Mouse (Mus musculus): Measurements from ENCODE around the gene Hfe2. TPM values are rescaled to one million over a fixed set of nuclear protein-coding genes. Genes with fewer than 3 reads are reported as not detected.

Gene Hfe2
- polyA plus RNA-seq (2012; rRNA removed): 0.85 and 3.3 TPM in 2 replicates

DNA sequence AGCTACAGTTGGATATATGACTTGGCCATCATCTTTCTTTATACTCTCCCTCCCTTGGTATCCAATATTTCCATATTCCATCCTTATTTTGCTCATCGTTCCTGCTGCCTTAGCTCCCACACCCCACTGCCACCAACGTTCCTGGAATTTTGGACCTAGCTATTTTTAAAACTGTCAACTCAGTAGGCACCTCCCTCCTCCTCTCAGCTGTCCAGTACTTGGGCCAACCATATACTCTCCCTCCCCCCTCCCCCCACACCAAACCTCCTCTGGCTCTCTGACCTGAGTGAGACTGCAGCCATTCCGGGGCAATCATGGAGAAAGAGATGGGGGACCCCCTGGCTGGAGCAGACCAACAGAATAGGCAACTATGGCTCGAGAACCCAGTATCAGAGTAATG is at the start of gene Hfe2:
Hfe2 (plus strand) TSS at position 259 of the 400 bp plus-strand sequence.

DNA sequence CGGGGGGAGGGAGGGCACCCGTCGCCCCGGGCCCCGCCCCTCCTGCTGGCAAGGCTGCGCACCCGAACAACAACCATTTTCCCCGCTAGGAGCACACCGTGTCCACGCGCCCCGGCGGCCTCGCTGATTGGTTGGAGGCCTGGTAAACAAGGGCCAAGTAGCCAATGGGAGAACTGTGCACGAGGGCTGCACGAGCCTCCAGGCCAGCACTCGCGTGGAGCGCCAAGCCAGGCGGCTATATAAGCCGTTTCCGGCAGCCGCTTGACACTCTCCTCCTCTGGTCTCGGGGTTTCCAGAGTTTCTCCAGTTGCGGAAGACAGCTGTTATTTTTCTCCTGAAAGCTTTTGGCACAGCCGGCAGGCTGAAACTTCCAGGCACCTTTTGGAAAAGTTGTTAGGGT is 32.7 kb downstream of the Hfe2 start, which contains the start of gene Txnip:
Txnip (plus strand) TSS at position 264 of the 400 bp plus-strand sequence.

DNA sequence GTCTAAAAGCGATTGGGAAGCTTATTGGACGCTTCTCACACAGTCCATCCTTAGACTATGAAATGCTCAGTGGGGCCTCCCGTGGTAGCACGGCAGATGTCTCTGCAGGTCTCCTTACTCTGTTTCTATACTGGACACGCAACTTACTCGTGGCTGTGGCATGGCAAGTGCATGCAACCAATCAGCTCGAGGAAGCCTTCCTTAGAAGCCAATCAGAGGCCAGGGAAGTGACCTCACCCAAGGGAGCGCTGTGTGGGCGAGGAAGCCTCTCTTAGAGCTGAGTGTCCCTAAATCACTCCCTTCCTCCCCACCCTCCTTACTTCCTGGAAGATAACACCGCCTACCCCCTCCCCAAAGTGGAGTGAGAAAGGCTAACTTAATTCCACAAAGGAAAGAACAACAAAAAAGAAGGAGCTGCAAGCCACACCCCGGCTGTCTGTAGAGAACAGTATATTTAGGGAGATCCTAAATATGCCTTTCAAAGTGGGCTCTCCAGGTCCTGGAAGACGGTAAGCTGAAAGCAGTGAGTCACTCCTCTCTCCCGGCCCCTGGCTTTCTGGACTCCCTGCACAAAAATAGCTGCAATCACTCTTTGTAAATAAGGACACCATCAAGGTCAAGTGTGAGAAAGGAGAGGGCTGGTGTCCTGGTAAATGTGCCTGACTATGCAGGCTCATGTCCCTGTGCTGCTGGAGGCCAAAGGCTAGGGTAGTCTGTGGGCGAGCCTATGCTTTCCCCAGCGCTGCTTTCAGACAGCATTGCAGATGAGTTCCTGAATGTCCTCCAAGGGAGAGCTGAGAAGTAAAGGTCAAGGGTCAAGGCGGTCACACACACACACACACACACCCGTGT is 51.9 kb downstream of the Hfe2 start, which contains the start of gene Gm16253:
Gm16253 (plus strand) TSS at position 295 of the 852 bp plus-strand sequence.

Other genes with a start within 250 kb of the Hfe2 start
- gene Fcgr1, start 231.2 kb upstream of the Hfe2 start, polyA plus RNA-seq (2012; rRNA removed): 0.96 and 1.2 TPM in 2 replicates
- 0.07 TPM in 1 of 2 replicates, not detected in the other for gene BC107364, start 72.9 kb upstream of the Hfe2 start, polyA plus RNA-seq (2012; rRNA removed)
- gene Txnip, start 32.8 kb downstream of the Hfe2 start, polyA plus RNA-seq (2012; rRNA removed): 99.8 and 117 TPM in 2 replicates
- not detected in 2 replicates for gene Gm16253, start 51.8 kb downstream of the Hfe2 start, polyA plus RNA-seq (2012; rRNA removed)
- gene Polr3gl, start 69.0 kb downstream of the Hfe2 start, polyA plus RNA-seq (2012; rRNA removed): 39.1 and 39.6 TPM in 2 replicates
- gene Ankrd34a, start 71.5 kb downstream of the Hfe2 start, polyA plus RNA-seq (2012; rRNA removed): 16.7 and 17.9 TPM in 2 replicates
- 76.4 and 83.1 TPM in 2 replicates for gene Lix1l, start 76.0 kb downstream of the Hfe2 start, polyA plus RNA-seq (2012; rRNA removed)
- gene Rbm8a, start 104.8 kb downstream of the Hfe2 start, polyA plus RNA-seq (2012; rRNA removed): 46.9 and 50.6 TPM in 2 replicates
- 60.0 and 60.8 TPM in 2 replicates for gene Pex11b, start 110.2 kb downstream of the Hfe2 start, polyA plus RNA-seq (2012; rRNA removed)
- gene Gm42957, start 110.3 kb downstream of the Hfe2 start, polyA plus RNA-seq (2012; rRNA removed): 0.25 and 0.31 TPM in 2 replicates
- 4.6 and 6.8 TPM in 2 replicates for gene Itga10, start 120.4 kb downstream of the Hfe2 start, polyA plus RNA-seq (2012; rRNA removed)
- 6.0 and 6.9 TPM in 2 replicates for gene Ankrd35, start 145.0 kb downstream of the Hfe2 start, polyA plus RNA-seq (2012; rRNA removed)
- 28.0 and 28.3 TPM in 2 replicates for gene Pias3, start 171.2 kb downstream of the Hfe2 start, polyA plus RNA-seq (2012; rRNA removed)
- gene Nudt17, start 183.4 kb downstream of the Hfe2 start, polyA plus RNA-seq (2012; rRNA removed): 8.0 and 9.7 TPM in 2 replicates
- 36.6 and 37.6 TPM in 2 replicates for gene Polr3c, start 202.5 kb downstream of the Hfe2 start, polyA plus RNA-seq (2012; rRNA removed)
- gene Rnf115, start 202.5 kb downstream of the Hfe2 start, polyA plus RNA-seq (2012; rRNA removed): 43.3 and 47.7 TPM in 2 replicates

All from central nervous system, embryonic 18 days (tissue).